Mouse (Mus musculus): ENCODE measurements around the gene AU021092.
A peak's percentile ranks its signal among the peaks of the same experiment; 100 is the strongest.
"Not testable (repeated sequence)": the region's sequence is repeated elsewhere in the genome, so short reads cannot be mapped to it uniquely, and the experiment has no call there.

AU021092 gene

DNA sequence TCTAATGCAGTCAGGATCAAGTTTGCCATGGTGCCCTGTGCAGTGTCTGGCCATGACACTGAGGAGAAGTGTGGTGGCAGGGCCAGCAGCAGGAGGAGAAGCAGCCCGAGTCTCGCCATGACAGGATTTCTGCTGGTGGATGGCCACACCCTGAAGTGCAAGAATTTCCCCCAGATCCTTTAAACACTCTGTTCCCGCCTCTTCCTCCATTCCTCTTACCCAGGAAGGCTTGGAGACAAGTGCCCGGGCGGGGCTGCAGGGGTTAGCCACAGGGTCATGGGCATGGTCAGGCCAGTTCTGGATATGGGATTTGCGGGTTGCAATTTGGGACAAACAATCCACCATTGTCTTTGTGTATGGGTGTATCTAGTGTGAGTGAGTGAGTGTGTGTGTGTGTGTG lies at the start of gene AU021092:
TSS of gene AU021092 (minus strand) at position 160 of the 400 bp plus-strand sequence.
- no peak for DNase-seq

DNA sequence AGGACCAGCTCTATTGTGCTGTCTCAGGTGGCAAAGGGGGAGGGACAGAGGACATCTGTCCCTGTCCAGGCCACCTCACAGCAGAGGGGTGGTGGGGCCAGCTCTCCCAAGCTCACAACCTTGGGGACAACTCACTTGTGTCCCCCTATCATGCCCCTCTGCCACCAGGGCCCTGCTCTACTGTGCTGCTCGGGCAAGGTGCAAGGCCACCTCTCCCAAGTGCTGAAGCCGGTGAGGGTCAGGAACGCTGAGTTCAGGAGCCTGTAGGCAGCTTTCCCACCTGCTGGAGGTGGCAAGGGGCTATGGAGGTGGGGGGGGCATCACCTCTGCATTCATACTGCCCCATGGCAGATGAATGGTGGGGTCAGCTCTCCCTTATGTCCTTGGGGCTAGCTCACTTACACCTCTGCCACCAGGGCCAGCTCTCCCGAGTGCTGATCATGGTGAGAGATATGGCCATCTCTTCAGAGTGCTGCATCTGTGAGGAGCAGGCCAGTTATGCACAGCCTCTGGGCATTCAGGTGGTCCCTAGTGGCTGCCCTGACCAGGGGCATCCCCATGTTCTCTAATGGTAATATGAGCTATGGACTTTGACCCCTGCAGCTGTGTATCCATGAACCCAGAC lies 49.4 kb upstream of the AU021092 start:
- no peak for DNase-seq

DNA sequence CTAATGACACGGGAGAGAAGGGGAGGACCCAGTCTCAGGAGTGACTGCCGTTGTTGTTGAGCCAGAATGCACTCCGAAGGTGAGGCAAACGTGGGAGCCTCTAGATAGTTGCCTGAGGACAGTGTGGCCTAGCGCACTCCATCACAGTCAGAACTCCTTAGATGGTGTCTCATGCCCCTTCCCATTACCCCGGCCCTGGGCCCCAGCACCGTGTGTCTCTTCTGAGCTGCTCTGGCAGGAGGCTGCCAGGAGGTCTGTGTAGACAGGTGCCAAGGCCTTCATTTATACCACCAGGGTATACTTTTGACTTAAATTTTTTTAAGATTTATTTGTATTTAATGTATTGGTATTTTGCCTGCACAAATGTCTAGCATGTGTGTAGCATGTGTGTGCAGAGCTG lies 41.8 kb upstream of the AU021092 start:
- no peak for DNase-seq

DNA sequence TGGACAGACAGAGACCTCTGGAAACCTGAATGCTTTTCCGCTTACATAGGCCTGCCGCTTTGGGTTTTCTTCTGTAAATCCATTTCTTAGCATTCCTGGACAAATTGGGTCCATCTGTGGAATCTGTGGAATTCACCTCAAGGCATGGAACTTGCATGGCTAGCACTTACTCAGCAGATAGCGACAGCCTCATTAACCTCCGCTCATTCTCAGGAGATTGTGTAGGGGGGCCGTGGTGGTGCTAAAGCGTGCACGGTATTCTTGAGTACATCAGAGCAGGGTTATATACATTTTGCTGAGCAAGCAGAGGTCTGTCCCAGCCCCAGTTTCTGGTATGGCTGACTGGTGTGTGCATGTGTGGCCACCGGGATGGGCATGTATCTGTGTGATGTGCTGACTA lies 41.1 kb upstream of the AU021092 start:
- no peak for DNase-seq

DNA sequence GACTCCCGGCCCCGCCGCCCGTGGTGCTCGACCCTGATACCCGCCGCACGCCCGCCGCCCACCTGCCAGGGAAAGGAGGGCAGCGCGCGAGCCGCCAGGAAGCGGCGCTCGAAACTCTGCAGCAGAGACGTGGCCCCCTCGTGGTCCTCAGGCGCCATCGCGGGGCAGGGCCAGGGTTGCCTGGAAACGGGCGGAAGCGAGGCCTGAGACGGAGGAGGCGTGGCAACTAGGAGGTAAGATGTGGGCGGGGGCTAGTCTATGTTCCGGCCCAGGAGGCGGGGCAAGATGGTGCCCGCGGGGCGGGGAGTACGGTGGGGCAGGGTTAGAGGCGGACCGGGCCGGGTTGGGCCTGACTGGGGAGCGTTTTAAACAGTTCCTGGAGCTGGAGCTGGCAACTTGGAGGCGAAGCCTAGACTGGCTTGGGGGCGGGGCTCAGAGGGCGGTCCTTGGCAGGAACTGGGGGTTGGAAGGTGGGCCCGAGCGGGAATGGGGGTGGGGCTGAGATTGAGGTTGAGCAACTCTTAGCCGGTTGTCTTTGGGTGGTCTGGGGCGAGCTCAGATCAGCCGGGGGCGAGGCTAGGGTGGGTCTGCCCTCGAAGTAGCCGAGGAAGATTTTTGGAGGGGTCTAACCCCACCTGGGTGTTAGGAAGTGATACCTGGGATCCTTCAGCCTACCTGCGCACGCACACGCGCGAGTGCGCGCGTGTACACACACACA lies 33.8 kb upstream of the AU021092 start, which contains the start of gene Eef2kmt:
TSS of gene Eef2kmt (minus strand) at position 205 of the 718 bp plus-strand sequence.
- DNase-seq = peak; percentile 95

DNA sequence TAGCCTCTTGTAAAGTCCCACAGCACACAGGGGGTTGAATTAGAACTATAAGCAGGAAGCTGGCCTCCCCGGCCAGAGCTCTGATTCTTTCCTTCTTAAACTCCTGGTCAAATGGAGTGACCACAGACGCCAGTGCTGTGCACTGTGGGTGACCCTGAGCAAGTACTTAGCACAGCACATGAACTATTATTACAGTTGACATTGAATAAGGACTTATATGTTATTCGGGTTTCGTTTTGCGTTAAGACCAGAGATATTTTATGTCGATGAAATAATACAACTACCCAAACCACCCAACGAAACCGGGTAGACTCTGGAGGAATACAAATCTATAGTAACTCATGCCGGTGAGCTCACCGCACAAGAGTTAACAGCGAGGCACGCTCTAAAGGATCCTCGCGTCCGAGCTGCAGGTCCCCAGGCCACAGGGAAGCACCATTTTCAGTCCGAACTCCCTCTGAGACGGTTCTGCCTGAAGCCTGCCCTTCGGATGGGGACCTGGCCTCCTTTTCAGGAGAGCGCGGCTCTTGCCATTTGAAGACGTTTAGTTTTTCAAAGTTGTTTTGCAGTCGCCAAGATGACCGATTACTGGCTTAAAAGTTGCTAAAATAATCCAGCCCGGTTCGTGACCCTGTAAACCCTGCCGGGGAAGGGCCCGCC lies 33.1 kb upstream of the AU021092 start:
- DNase-seq = no peak

DNA sequence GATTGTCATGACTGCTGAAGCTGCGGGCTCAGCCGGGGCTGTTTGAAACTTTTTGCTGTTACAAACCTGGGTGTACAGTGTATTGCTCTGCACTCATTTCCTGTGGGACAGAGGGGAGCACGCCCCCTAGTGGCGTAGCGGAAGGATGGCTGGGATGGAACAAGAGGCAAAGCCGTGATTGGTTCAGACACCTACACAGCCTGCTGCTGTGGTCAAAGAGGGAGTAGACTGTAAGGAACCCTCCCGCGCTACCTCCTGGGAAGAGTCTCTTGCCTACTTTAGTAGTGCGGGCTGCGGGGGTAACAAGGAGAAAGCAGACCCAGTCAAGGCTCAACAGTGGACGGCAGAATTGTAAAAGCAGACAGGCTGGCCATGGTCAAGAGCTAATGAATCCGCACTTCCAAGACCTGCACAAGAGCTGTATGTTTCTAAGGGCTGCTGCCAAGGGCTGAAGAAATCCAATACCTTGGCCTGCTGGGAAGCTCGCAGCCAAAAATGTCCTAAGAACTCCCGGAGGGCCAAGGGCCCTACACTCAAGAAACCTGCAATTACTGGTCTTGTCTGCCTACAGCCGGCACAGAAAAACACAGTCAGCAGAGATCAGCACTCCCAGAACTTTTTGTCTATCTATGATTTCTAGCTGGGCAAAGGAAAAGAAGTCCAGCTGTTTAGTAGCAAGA lies 32.4 kb upstream of the AU021092 start:
- peak; percentile 56 for DNase-seq

DNA sequence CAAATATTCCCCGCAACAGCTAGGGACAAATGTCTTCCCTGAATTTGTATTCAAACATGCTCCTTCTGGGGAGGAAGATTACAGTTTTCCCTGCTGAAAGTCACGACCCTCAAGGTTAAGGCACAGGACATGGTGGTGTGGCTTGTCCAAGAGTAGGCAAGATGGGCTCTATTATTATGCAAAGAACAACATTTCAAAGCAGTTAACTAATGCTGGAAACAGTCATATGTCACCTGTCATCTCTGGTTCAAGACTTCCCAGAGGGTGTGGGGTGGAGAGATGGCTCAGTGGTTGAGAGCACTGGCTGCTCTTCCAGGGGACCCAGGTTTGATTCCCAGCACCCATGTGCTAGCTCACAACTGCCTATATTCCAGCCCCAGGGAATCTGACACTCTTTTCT lies 30.2 kb upstream of the AU021092 start:
- DNase-seq = no peak

DNA sequence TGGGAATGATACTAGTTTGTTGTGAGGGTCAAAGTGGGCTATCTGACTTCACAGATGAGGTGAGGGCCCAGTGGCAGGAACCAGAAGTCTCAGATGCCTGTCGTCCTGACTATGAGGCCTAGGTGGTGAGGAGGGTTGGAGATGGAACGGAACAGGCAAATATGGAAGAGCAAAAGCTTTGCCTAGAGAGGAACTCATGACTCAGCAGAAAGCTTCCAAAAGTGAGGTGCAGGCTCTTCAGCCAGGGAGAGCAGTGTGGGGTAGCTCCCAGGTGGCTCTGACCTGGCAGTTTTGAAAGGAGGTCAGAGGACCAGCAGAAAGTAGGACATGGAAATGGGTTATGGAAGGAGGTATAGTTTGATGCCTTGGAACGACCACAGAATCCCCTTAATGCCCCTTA lies 28.8 kb upstream of the AU021092 start:
- DNase-seq = no peak

DNA sequence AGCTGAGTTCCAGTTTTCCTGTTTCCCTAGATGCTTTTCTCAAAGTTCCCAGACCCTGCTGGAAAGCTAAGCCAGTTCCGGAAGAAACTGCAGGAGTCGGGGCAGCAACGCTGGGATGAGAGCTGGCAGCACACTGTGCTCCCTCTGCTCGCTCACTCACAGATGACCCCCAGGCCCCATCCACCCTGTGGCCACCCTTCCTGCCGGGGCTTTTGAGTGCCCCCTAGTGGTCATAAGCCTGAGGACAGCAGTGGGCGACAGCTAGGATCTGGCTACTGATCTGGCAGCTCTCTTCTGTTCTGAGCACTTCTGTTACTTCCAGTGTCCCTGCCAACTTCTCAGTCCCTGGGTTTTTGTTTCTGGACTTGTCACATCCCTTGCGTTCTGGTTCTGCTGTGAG lies 22.3 kb upstream of the AU021092 start:
- peak; percentile 43 for DNase-seq

- DNase-seq = no peak
Observed at GRCm38 (mm10) chr16:5242882-5243281, 20.8 kb upstream of the AU021092 start.

GRCm38 (mm10) chr16:5242355-5242754 lies 20.3 kb upstream of the AU021092 start:
- no peak for DNase-seq

- peak; percentile 95 for DNase-seq
Observed at GRCm38 (mm10) chr16:5233418-5234313, 11.6 kb upstream of the AU021092 start, which contains the start of gene Alg1. Alg1 (plus strand) TSS chr16:5233621.

DNA sequence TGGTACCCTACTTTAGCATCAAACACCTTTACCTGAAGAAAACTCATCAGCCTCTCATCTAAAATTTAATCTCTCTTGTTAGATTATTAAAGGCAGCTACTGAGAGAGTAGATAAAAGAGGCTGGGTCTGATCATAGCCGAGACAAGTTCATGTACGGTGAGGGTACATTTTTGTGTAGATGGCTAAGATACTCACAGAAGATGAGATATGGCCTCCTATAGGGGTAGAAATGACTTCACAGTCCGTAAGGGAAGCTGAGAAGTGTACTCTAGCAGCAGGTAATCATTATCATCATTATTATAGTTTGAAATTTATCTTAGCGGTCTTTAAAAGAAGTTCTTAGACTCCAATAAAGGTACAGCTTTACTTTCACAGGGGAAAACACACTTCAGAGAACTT lies 10.9 kb upstream of the AU021092 start:
- DNase-seq = no peak

GRCm38 (mm10) chr16:5228103-5228502 lies 6.0 kb upstream of the AU021092 start:
- not testable (repeated sequence) for DNase-seq

DNA sequence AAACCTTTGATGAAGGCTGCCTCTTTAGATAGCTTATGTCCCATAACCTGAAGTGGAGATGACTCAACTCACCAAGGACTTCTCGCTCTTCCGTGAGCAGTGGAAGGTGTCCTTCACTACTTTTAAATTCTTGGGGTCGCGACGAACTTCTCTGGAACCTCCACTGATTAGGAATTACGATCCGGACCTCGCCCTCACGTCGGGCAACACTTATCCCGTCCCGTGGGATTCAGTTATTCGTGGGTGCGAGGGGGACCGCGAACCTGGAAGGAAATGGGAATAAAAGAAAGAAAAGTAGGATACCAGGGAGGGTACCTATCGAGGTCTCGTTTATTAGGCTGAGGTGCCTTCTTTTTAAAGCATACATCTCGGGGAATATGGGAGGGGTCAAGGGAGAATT lies 5.4 kb upstream of the AU021092 start:
- DNase-seq = not testable (repeated sequence)

DNA sequence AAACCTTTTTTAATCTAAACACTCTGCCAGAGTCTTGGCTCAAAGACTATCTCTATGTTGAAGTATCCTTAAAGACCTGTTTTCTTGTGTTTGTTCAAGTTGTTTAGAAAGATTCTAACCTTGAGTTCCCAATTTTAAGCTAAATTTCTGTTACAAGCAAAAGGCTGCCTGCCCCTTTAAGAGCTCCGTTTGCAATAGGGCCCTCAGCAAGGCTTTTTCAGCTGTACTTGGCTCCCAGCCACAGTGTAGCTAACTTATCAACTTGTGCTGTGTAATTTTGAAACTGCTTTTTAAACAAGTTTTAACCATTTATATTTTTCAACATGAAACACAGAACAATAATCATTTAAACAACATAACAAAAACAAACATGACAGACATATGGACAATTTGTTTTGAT lies 4.4 kb upstream of the AU021092 start:
- not testable (repeated sequence) for DNase-seq

DNA sequence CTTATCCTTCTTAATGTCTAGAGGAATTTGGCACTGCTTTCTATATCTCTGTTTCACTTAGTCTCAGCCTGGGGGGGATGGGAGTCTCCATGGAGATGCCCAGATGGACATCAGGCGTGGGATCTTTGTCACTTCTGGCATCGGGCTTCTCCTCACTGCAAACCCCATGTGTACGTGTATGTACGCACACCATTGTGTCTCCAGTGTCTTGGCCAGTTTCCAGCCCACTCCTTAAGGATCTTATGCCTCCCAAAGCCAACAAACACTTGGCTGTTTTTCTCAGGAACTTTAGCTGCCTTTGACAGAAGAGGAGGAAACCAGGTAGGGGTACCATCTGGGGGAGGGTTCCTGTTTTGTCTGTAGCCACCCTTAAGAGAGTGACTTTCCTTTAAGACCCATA lies 696 bp downstream of the AU021092 start:
- DNase-seq = no peak

GRCm38 (mm10) chr16:5217341-5218133 lies 4.6 kb downstream of the AU021092 start:
- DNase-seq = no peak

DNA sequence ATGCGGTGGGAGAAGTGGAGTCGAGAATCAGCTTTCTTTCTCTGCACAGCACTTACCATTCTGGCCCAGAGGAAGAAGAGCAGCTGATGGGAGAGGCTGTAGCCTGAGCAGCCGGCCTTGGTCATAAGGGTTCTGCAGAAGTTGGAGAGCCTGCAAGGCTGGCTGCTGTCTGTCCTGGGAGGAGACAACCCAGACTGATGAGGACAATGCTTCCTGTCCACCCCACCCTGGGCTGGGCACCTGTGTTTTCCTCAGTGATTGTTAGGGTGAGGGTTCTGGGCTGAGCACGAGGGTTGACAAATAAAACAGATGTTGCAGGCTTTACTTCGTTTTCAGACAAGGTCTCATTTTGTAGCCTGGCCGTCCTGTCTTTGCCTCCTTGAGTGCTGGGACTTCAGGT lies 5.4 kb downstream of the AU021092 start:
- DNase-seq = no peak

GRCm38 (mm10) chr16:5214126-5214525 lies 8.0 kb downstream of the AU021092 start:
- no peak for DNase-seq

Measured in cerebellum, adult 9-11 months (tissue).